ENCODE assay signal across 7 mouse cellular contexts in genomic region chr3:87089694-87090565, GRCm38 (mm10).
DNase-seq lines count a peak whose midpoint lies in the region; ATAC-seq lines count a peak whose summit lies in the region.

No protein-coding gene starts in this region.

- ATAC-seq in megakaryocyte progenitor cell, adult 5-6 weeks (replicated peaks; ENCODE audit: poor library complexity), result peak; percentile 91

- peak; percentile 89 for DNase-seq in adipocyte (ENCODE audit: low spot score)
- peak; percentile 85 to 90 for DNase-seq in cerebellum, postnatal 10 days
- peak; percentile 29 to 66 for DNase-seq in frontal cortex, postnatal 14 days (ENCODE audit: low spot score in 2 of 2)
- peak; percentile 74 for DNase-seq in hindlimb bud, embryonic 11.5 days (ENCODE audit: extremely low spot score, low read depth, low spot score)
- peak; percentile 34 to 43 for DNase-seq in left cerebral cortex, adult 8-10 months (ENCODE audit: low spot score in 2 of 2)
- peak; percentile 25 to 44 for DNase-seq in right cerebral cortex, postnatal 36 days (ENCODE audit: low spot score in 2 of 2)

Comparison
In these comparisons a context has a peak if more than half of its experiments do, and no peak if none do; other contexts are left out.
1. Peak in every context shown above with its lines: DNase-seq and ATAC-seq.
2. DNase-seq: peak in every context shown above with its lines; median percentile 89 in adipocyte; 88 in cerebellum, postnatal 10 days; 74 in hindlimb bud, embryonic 11.5 days; 48 in frontal cortex, postnatal 14 days; 38 in left cerebral cortex, adult 8-10 months; 34 in right cerebral cortex, postnatal 36 days.